Mouse (Mus musculus) adrenal gland, postnatal 25 days (tissue): ENCODE measurements at regions not wholly inside any gene's neighbourhood (a gene's known extent, or its start where the extent isn't known, plus 50 kb on each side); places are given as distances from the start of the nearest gene placed in this dataset.

ENCODE experiments used
- DNase-seq: peaks from one replicate; pipeline ENCODE4 v3.0.0; 2021; ENCODE audit warnings: mixed read lengths

DNA sequence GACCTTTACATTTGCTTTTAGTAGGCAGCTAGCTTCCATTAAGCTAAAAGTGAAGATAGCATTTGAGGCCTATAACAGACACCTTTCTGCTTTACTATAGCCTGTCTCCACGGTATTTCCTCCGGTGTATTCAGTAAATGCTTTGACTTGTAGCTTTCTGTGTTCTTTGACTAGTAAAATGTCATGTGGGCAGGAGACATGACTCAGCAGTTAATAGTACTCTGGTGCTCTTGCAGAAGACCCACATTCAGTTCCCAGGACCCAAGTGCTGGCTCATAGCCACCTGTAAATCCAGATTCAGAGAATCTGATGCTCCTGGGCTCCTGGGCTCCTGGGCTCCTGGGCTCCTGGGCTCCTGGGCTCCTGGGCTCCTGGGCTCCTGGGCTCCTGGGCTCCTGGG lies 91.7 kb upstream of the Hs6st1 start:
- no peak for DNase-seq

DNA sequence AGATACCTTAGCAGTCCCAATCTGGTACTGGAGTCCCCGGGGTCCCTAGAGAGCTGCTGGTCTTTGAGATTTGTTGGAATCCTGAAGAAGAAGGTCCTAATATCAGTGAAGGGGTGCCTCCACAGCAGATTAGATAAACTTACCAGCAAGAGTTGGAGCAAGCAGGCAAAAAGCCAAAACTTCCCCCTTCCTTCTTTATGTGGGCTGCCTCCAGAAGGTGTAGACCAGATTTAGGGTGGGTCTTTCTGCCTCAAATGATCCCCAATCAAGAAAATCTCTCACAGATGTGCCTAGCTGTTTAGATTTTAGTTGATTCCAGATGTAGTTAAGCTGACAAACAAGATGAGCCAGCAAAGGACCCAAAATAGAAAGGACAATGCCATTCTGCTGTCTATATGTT lies 90.1 kb upstream of the Hs6st1 start:
- no peak for DNase-seq

DNA sequence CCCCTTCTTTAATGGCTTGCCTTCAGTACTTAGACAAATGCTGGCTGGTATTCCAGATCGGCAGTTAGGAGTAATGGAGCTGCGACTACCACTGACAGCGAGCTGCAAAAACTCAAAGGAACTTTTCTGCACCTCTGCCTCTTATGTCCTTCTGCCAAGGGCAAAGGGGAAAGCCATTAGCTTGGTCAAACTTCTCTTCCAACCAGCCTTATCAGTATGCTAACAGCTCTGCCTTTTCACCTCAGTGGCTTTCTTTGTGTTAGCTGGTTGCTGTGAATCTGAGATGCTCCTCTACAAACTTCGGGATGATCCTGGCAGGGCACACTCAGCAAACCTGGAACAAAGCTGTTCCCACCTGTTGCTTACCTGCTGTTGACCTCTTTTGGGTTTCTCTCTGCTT lies 89.4 kb upstream of the Hs6st1 start:
- no peak for DNase-seq

DNA sequence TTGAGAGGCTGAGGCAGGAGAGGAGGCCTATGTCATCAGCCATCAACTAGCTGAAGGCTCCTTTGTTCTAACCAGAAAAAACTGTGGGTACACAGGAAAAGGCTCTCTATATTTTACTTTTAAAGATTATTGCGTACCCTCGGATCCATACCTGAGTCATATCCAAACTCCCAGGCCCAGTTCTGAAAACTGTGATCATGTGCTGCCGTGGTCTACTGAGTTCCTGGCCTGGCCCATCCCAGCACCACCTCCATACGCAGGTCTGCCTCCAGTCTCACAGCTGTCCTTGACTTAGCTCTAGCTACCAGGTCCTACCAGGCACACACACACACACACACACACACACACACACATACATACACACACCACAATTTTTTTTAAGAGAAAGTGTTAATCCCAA lies 87.0 kb upstream of the Hs6st1 start:
- DNase-seq = no peak

DNA sequence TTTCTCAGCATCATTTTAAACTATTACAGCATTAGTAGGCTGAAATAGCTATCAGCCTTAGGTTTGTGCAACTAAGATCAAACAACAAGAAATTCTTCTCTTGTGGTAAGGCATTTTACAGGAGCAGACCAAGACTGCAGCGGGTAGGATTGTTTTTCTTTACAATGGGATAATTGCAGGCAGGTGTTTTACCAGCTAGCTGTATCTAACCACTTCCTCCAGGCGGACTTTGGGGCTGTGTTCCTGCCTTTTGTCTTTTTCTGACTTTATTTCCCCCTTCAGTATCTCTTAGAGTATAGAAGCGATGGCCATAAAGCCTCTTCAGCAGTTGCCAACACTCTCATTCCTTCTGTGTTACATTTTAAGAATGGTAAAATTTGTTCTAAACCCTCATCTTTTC lies 84.8 kb upstream of the Hs6st1 start:
- no peak for DNase-seq

DNA sequence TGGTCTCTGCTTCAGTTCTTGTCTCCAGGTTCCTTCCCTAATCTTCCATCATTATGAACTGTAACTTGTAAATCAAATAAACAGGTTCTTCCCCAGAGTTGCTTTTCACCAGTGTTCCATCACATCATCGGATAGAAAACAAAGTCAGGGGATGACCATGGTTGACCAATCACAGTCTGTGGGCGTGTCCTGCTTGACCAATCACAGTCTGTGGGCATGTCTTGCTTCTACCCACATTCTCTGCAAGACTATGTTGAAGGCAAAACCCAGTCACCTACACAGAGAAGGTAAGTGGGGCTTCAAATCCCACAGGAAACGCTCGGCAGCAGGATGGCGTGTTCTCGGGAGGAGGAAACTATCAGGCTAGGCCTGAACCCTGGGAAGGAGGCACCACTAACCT lies 82.9 kb upstream of the Hs6st1 start:
- no peak for DNase-seq

DNA sequence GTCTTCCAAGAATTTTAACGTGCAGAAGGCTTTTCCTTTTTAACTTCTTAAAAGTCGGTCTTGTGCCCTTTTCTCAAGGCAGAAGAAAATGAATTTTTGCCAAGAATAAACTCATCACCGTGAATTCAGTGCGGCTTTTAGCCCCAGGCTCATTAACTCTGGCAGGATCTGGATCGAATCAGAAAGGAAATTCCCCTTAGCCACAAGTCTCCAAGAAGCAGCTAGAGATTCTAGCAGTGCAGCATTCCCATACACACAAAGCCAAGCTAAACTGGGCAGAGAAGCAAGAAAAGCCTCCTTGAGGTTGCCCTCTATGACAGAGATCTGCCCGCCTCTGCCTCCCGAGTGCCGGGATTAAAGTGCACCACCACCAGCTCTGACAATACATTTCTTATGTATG lies 81.5 kb upstream of the Hs6st1 start:
- no peak for DNase-seq

DNA sequence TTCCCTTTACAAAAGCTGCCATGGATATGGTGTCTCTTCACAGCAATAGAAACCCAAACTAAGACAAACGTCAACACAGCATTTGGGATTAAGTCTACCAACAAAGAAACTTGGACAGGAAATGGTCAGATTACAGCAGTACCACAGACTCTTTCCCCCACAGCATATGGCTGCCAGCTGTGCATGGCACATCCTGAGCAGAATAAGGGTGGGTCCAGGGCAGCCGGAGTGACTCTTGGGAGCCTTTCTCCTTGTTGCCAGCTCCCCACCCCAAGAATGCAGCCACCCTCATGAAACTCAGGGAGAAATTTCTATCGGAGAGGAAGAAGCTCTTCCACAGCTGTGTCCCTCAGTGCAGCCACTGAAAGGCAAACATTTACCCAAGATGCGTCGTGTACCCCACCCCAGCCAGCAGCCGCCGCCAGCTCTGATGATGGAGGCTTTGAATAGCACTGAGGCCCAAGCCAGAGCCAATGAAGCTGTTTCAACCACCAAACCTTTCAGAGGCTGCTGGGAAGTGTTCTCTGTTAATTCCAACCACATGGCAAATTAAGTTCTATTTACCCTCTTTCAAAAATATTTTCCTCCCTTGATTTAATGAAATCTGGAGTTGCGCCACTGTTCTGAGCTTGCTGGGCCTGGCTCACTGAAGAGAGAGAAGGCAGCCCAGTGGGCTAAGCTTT lies 75.8 kb upstream of the Hs6st1 start:
- no peak for DNase-seq

DNA sequence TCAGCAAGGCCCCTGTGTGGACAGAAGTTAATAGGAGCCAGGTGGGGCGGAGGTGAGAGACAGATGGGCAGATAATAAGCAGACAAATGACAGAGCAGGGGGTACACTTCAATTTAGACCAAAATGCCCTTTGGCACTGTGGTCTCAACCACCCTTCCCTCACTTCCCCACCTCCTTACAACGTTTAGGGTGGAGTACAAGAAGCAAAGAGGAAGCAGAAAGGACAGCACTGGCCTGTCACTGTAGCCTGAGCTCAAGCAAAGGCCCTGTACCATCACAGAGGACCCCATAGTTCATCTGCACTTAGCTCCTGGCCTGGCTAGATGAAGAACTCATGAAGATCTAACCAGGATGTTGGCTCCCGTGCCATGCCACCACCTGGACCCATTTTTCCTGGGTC lies 75.3 kb upstream of the Hs6st1 start:
- DNase-seq = no peak

DNA sequence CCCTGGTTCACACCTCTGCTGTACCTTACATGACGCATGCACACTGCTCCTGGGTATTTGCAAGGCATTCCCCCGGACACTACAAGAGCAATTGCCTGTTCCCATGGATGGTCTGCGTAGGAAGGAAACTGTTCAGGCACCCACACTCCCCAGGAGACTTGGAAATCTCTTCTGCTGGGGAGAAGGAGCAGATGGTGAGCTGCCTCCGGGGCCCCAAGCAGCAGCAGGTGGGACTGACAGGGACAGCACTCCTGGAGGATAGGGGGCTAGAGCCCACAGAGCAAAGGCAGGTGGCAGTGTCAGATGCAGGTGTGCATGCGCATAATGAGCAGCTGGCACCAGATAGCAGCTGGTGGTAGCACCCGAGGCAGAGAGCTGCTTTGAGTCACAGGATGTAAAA lies 72.5 kb upstream of the Hs6st1 start:
- no peak for DNase-seq

DNA sequence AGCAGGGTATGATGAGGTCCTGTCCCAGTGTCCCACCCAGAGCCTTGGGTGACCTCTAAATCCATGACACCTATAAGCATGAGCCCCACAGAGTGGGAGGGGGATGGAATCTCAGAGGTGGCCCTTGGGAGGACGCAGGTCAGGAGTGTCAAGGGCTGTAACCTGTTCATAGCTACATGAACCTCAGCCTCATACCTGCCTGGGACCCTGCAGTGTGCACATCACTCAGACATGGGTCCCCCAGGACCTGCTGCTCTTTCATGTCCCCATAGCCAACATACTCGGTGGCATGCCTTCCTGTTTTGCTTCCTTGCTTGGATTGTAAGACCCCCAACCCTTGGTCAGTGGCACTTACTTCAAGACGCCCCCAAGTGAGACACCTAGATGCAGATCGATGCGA lies 66.9 kb upstream of the Hs6st1 start:
- no peak for DNase-seq

DNA sequence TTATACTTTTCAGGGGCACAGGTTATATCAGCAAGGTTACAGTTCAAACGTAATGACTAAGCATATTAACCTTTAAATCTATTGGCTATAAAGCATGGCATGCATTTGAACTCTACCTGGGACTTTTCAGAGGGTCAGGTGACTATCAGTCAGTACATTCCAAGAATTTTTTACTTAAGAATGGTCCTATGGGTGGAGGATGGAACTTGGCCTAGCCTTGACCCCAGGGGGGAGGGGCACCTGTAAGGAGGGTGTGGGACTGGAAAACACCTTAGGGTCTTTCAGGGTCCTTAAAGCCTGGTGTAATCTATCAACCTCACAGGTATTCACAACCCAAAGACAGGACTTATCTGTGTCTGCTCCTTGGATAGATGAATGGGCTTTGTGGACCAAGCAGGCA lies 66.4 kb upstream of the Hs6st1 start:
- no peak for DNase-seq

DNA sequence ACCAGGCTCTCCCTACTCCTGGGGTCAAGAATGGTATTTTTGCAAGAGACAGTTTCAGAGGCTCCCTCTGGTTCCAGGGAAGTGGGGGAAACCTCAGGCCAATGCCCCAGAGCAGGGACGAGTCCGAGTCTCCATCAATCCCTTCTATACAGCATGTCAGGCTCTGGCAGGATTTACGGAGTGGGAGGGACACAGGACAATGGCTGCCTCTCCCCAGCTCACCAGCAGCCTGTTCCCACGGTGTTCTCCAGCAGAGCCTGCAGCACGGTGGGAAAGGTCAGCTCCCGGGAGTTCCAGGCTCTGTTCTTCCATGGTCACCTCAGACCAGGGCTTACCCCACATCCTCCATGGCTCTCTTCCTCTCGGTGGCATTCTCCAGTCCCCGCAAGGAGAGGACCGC lies 64.6 kb upstream of the Hs6st1 start:
- no peak for DNase-seq

DNA sequence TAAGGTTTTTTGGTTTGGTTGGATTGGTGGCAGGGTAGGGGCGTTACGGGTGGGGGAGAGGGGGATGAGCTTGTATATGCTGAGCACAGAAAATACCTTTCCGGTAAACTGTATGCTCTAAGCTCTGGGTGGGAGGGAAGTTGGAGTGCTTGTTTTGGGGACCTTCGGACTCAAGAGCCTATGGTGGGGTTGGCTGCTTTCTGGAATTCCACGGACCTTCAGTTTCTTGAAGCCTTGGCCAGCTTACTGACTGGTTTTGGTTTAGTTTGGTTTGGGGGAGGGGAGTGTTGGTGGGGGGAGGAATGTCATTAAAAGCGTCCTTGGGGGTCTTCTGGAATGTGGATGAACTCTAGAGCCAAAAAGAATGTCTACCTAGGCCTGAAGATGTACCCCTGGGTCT lies 59.6 kb upstream of the Hs6st1 start:
- DNase-seq = no peak

DNA sequence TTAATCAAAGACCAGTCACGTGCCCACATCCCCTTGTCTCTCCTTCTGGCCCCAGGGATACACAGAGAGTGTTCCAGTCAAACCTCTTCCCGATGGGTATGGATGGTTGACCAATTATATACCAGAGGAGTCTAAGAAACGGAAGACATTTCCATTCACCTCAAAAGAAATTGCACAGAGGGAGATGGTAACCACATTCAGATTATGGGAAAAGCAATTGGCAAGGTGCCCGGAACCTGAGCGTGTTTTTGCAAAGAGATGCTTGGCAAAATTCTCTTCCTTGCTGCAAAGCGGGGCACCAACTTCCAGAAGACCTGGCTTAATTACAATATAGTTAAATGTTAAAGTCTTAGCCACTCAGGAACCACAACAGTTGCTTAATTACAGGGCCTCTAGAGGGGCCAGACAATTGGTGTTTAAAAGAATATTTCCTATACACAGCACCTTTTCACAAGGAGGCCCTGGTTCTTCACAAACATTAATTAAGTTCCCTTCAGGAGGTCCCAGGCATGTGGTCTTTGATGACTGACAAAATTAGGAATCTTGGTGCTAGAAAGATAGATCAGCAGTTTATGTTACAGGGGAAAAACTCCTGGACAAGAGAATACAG lies 59.1 kb upstream of the Hs6st1 start:
- peak; percentile 22 for DNase-seq

DNA sequence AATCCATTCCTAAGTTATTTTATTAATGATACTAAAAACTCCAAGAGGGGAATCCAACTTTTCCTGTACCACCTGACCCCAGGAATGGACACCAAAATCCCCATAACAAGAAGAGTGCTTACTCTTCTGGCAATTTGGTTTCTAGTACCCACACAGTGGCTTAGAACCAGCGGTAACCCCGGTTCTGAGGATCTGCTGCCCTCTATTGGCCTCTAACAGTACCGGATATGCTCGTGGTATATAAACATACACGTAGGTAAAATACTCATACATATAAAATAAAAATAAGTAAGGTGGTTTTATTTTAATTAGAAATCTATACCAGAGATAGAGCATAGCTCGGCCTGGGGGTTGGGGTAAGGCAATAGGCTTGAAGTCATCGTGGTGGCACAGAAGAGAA lies 58.0 kb upstream of the Hs6st1 start:
- no peak for DNase-seq

DNA sequence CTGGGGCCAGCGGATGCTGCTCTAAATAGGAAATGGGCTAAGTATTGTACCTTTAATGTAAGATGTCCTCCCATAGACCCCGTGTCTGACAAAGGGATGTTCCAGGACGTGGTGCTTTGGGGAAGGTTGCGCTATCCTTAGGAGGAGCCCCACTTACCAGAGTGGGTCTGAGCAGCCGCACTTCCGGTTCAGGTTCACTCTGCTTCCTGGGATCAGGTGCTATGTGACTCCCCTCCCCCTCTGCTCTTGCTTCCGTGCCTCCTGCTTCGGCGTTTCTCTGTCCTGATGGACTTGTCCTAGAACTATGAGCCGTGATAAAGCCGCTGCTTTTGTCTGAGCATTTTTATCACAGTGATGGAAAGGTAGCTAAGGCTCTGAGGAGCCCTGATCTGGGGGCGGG lies 57.4 kb upstream of the Hs6st1 start:
- no peak for DNase-seq

DNA sequence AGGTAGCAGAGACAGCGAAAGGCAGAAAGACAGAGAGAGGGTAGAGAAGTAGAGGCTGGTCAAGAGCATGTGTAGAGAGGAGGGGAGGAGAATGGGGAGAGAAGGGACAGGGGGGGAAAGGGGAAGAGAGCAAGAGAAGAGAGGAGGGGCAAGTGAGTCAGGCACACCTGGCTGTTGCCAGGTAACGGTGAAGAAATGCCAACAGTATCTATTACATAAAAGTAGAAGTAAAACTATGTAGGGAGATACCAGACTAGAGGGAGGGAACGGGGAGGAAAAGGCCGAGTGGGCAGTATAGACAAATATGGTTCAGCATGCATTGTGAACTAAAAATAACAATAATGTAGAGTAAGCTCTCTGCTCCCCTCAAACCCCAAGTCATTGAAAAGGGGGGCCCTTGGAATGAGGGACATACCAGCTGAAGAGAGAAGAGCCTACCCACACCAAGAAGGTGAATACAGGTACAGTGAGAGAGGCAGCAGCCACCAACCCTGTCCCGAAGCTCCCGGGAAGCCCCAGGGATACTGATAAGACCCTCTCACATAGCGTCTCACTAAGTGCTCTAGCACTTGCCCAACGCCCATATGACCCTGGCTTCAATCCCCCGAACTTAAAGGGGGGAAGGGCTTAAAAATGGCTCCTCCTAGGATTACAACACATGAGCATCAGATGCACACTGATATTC lies 56.0 kb upstream of the Hs6st1 start:
- DNase-seq = no peak

DNA sequence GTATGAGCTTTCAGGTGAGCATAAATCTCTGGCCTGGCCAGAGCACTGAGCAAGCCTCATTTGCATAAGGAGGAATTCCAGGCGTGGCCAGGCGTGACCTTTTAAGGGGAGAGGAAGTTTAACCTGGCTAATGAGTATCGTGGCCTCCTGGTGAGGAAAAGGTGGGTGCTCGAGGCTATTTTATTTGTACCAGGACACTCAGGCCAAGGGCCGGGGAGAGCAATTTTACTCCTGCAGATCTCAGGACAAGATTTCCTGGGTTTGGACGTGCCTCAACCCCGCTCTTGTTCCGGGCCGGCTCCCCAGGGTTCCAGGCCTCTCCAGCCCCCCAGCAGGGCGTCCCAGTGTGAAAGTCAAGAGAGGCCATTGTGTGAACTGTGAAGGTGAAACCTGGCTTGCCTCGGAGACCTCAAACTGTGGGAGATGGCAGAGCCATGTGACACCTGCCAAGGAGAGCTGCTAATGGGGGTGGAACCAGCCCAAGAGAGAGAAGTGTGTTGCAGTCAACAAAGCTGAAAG lies 54.3 kb upstream of the Hs6st1 start:
- DNase-seq = no peak

DNA sequence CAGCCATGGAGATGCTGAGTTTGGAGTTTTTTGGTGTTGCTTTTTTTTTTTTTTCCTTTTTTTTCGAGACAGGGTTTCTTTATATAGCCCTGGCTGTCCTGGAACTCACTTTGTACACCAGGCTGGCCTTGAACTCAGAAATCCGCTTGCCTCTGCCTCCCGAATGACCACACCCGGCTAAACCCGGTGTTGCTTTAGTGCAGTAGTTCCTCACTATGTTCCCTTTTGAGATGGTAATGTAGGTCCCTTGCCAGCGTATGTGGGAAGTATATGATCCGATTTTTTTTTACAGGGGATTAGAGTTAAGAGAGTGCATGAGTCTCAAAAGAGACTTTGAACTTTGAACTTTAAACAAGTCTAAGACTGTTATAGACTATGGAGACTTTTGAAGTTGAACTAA lies 53.8 kb upstream of the Hs6st1 start:
- DNase-seq = no peak

DNA sequence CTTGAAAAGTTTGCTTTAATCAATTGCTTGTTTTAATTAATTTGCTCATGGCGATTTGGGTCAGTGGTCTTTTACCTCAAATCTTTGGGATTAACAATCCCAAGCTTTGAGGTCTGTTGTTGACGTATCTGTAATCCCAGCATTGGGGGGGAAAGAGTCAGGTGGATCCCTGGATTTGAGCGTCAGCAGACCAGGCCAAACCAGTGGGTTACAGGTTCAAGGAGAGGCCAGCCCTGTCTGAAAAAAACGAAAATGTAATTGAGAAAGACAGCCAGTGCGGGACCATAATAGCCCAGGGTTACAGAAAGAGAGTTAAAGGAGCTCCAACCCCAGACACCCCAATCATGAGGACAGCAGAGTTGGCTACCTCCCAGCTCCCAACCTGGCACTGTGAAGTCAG lies 53.0 kb upstream of the Hs6st1 start:
- DNase-seq = no peak

DNA sequence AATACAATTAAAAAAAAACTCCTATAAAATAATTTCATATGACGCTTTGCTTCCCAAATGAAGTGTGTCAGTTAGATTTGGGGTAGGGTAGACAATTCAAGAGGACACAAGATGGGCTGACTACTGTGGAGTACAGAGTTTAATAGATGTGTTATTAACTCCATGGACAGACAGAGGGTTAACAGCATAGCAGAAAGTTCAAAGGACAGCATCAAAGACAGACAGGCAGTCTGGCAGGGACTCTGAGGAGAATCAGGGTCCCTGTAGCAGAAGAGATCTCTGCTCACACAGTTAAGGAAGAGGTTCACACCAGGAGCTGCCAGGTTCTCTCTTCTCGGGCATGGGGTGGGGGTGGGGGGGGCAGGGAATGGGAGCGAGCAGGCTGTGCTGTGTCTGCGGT lies 51.6 kb upstream of the Hs6st1 start:
- no peak for DNase-seq

DNA sequence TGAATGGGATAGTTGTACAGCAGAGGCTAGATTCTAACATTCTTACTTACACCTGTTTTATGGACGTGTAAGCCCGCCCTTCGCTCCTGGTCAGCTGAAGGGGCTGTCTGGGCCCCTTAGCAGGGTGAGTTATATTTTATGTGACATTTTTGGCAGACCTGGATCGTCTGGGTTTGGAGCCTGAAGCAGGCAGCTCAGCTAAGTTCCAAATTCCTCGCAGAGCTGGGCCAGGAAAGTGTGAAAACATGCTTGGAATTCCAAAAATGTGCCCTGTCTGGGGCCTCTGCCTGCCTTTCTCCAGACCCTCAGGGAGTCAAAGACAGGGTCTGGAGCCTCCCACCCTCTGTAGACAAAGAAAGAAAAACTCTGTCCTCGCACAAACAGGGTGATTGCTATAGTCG lies 51.1 kb upstream of the Hs6st1 start:
- no peak for DNase-seq

DNA sequence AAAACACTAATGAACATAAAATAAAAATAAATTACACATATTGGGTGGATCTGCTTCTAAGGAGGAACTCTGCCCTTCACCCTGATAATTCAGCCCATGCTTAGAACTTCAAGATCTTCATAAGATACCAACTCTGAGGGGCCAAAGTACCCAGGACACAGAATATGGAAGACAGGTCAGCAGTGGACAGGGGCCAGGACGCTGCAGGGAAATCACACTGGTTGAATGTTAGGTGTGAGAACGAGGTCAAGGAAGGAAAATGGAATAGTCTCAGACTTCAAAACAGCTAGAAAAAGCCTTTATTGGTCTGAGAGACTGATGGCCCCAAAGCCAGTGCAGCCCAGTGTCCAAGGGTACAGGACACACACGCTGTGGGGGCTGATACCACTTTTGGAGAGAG lies 50.5 kb upstream of the Hs6st1 start:
- DNase-seq = no peak
